Mouse (Mus musculus): ENCODE measurements around the gene Ampd3. TPM values are rescaled to one million over a fixed set of nuclear protein-coding genes. Genes with fewer than 3 reads are reported as not detected.

The Ampd3 gene
- polyA plus RNA-seq, 1 experiment from 2014 or later = 2.8 TPM

DNA sequence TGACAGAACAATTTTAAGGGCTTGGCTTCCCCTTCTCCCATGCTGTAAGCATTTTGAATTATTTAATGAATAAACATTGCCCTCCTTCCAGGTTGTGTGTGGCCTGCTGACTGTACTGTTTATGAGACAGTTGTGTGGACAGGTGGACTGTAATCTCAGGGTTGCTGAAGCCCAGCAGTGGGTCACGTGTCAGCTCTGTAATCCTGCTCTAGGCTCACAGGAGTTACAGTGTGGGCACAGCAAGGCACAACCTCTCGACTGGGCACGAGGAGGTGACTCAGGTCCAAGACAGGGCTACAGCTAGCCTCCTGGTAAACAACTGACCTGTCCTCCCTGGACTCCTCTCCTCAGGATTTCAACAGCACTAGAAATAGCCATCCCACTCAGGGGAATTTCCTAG lies 4.3 kb downstream of the Ampd3 start:
- no peak for ATAC-seq (ENCODE audit: low FRiP score, low read depth)
- no peak overlapping the region for H3K27ac ChIP-seq
- H3K9ac ChIP-seq = no peak overlapping the region
- WGBS = 71% methylated on average over 3 of the region's 3 CpGs
- H3K4me3 ChIP-seq = no peak overlapping the region
- no peaks in the 10 kb centered on the region for H3K9me3 ChIP-seq
- H3K4me1 ChIP-seq = peaks cover 29% of the 10 kb centered on the region
- H3K36me3 ChIP-seq = no peaks in the 10 kb centered on the region
- H3K4me2 ChIP-seq (replicated peaks) = no peak overlapping the region
- H3K27me3 ChIP-seq = peaks cover 26% of the 10 kb centered on the region

GRCm38 (mm10) chr7:110773204-110774002 lies 5.4 kb downstream of the Ampd3 start:
- Histone ChIP-seq H3K36me3 (no peaks in the 10 kb centered on the region), H3K9me3 (no peaks in the 10 kb centered on the region), H3K27ac (peak overlapping the region; percentile 49; the same call in 1 of the 2 replicates), H3K9ac (0 out of 2 replicates have a peak overlapping the region, but pooled peaks have one; percentile 19), H3K4me3 (peak overlapping the region; percentile 15; the same call in 1 of the 2 replicates), H3K27me3 (peaks cover 17% of the 10 kb centered on the region), H3K4me2 (replicated peaks) (peak overlapping the region; percentile 45), H3K4me1 (peaks cover 20% of the 10 kb centered on the region)
- WGBS = 33% methylated on average over 14 of the region's 14 CpGs
- ATAC-seq (ENCODE audit: low FRiP score, low read depth) = peak; percentile 52; the same call in 1 of the 2 replicates

DNA sequence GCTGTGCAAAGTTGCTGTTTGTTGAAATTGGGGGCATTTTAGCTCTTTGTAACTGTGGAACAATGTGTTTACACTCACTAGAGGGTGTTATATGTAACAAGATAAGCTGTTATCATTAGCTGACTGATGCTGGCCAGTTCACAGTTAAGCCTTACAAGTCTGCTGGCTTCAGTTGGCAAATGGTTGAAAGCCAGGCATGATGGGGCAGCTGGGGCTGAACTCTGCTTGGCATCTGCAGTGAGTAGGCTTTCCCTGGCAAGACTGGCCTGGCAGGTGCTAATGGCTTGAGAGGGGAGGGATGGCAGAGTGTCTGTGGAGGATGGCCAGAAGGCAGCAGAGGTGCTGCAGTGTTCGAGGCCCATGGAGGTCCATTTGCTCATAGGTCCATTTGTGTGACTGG lies 6.1 kb downstream of the Ampd3 start:
- H3K27ac ChIP-seq = peak overlapping the region; percentile 49; the same call in 1 of the 2 replicates
- H3K4me2 ChIP-seq (replicated peaks) = peak overlapping the region; percentile 45
- H3K9me3 ChIP-seq = no peaks in the 10 kb centered on the region
- peak overlapping the region; percentile 15; the same call in 1 of the 2 replicates for H3K4me3 ChIP-seq
- H3K36me3 ChIP-seq = no peaks in the 10 kb centered on the region
- 0 out of 2 replicates have a peak overlapping the region, but pooled peaks have one; percentile 19 for H3K9ac ChIP-seq
- ATAC-seq (ENCODE audit: low FRiP score, low read depth) = no peak
- peaks cover 11% of the 10 kb centered on the region for H3K27me3 ChIP-seq
- WGBS = 71% methylated on average over 1 of the region's 1 CpGs
- peaks cover 15% of the 10 kb centered on the region for H3K4me1 ChIP-seq

DNA sequence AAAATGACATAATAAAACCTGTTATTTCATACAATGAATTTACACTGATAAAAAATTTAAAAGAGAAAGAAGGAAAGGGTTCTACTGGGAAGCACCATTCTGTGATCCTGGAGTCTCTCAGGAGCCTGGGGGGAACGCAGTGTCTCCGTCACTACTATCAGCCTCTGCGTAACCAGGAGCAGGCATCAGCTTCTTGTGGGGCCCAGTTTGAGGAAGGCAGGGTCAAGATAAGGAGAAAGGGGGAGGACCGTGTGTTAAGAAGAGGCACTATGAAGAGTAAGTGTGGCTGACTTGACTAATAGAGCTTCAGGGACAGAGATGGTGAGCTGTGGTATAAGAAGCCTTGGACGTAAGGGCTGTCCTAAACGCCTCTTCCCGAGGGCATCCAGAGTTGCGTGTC lies 6.7 kb downstream of the Ampd3 start:
- peaks cover 14% of the 10 kb centered on the region for H3K4me1 ChIP-seq
- peaks cover 5% of the 10 kb centered on the region for H3K27me3 ChIP-seq
- no peaks in the 10 kb centered on the region for H3K36me3 ChIP-seq
- ATAC-seq (ENCODE audit: low FRiP score, low read depth) = no peak
- no peak overlapping the region for H3K4me2 ChIP-seq (replicated peaks)
- 81% methylated on average over 8 of the region's 8 CpGs for WGBS
- H3K27ac ChIP-seq = no peak overlapping the region
- no peak overlapping the region for H3K9ac ChIP-seq
- no peaks in the 10 kb centered on the region for H3K9me3 ChIP-seq
- no peak overlapping the region for H3K4me3 ChIP-seq

DNA sequence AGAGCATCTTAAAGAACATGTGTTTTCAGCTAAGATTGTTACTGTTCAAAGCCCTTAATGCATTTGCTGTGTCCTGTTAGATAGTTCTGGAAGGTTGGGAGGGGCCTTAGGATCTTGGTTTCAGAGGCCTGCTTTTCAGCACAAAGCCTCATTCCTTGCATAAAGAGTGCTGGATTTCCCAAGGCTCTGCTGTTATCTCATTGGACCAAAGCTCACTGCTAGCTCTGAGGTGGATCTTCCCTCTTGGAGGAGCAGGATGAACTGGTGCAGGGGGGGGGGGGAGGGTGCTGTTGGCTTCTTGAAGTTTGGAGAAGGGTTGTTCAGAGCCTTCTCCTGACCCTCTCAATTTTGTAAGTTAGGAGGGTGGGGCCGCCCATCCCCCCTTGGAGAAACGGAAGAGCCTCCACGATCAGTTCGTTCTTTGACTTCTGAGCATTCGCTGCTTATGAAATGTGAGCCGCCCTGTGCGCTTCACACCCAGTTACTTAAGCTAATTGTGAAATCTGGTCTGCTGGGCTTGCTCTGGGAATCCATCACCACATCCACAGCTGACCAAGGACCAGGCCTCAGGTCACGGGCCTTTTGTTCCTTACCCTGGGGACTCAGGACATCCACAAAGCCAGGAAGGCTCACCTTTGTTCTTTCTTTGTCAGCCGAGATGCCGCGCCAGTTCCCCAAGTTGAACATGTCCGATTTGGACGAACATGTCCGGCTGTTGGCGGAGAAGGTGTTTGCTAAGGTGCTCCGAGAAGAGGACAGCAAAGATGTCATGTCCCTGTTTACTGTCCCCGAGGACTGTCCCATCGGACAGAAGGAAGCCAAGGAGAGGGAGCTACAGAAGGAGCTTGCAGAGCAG lies 9.4 kb downstream of the Ampd3 start:
- 81% methylated on average over 18 of the region's 18 CpGs for WGBS
- Histone ChIP-seq H3K9ac (no peak overlapping the region), H3K4me2 (replicated peaks) (no peak overlapping the region), H3K27me3 (no peaks in the 10 kb centered on the region), H3K27ac (no peak overlapping the region), H3K9me3 (no peaks in the 10 kb centered on the region), H3K4me1 (peaks cover 31% of the 10 kb centered on the region), H3K36me3 (no peaks in the 10 kb centered on the region), H3K4me3 (no peak overlapping the region)
- no peak for ATAC-seq (ENCODE audit: low FRiP score, low read depth)

- H3K9me3 ChIP-seq = no peaks in the 10 kb centered on the region
- H3K4me1 ChIP-seq = peaks cover 23% of the 10 kb centered on the region
- H3K9ac ChIP-seq = no peak overlapping the region
- WGBS = 92% methylated on average over 7 of the region's 7 CpGs
- no peaks in the 10 kb centered on the region for H3K27me3 ChIP-seq
- no peaks in the 10 kb centered on the region for H3K36me3 ChIP-seq
- no peak for ATAC-seq (ENCODE audit: low FRiP score, low read depth)
- no peak overlapping the region for H3K4me3 ChIP-seq
- no peak overlapping the region for H3K4me2 ChIP-seq (replicated peaks)
- no peak overlapping the region for H3K27ac ChIP-seq
Observed at GRCm38 (mm10) chr7:110778933-110779332, 10.9 kb downstream of the Ampd3 start.

- ATAC-seq (ENCODE audit: low FRiP score, low read depth) = no peak
- Histone ChIP-seq H3K4me1 (peaks cover 19% of the 10 kb centered on the region), H3K27ac (no peak overlapping the region), H3K36me3 (no peaks in the 10 kb centered on the region), H3K9ac (no peak overlapping the region), H3K27me3 (no peaks in the 10 kb centered on the region), H3K9me3 (no peaks in the 10 kb centered on the region), H3K4me3 (no peak overlapping the region), H3K4me2 (replicated peaks) (no peak overlapping the region)
- WGBS = 85% methylated on average over 8 of the region's 8 CpGs
Observed at GRCm38 (mm10) chr7:110779605-110780111, 11.7 kb downstream of the Ampd3 start.

DNA sequence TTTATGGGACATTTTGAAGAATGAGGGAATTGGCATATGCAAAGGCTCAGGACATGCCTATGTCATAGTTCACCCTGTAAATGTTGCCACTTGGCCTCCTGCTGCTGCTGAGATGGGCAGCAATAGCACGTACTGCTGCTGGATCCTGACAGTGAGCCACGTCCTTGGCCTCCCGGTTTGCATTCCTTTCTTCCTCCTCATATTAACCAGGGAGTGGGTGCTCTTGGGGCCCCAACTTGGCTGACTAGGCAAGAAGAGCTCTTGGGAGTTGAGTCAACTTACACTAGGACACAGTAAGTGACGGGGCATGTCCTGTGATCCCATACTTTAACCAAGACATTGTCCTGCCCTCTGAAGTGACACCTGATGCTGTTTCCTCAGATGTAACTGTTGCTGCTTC lies 12.5 kb downstream of the Ampd3 start:
- 85% methylated on average over 4 of the region's 4 CpGs for WGBS

GRCm38 (mm10) chr7:110781231-110781711 lies 13.3 kb downstream of the Ampd3 start:
- H3K4me2 ChIP-seq (replicated peaks) = no peak overlapping the region
- no peak overlapping the region for H3K9ac ChIP-seq
- no peaks in the 10 kb centered on the region for H3K9me3 ChIP-seq
- no peaks in the 10 kb centered on the region for H3K36me3 ChIP-seq
- H3K27ac ChIP-seq = peak overlapping the region; percentile 28; the same call in 1 of the 2 replicates
- H3K27me3 ChIP-seq = no peaks in the 10 kb centered on the region
- peak; percentile 26; the same call in 1 of the 2 replicates for ATAC-seq (ENCODE audit: low FRiP score, low read depth)
- 44% methylated on average over 2 of the region's 2 CpGs for WGBS
- H3K4me3 ChIP-seq = no peak overlapping the region
- H3K4me1 ChIP-seq = peaks cover 19% of the 10 kb centered on the region

More for the DNA sequence above, 12.5 kb downstream of the Ampd3 start:
- no peak overlapping the region for H3K4me3 ChIP-seq
- no peak for ATAC-seq (ENCODE audit: low FRiP score, low read depth)
- no peaks in the 10 kb centered on the region for H3K9me3 ChIP-seq
- H3K4me1 ChIP-seq = peaks cover 19% of the 10 kb centered on the region
- H3K36me3 ChIP-seq = no peaks in the 10 kb centered on the region
- no peak overlapping the region for H3K27ac ChIP-seq
- no peak overlapping the region for H3K9ac ChIP-seq
- H3K27me3 ChIP-seq = no peaks in the 10 kb centered on the region
- H3K4me2 ChIP-seq (replicated peaks) = no peak overlapping the region

DNA sequence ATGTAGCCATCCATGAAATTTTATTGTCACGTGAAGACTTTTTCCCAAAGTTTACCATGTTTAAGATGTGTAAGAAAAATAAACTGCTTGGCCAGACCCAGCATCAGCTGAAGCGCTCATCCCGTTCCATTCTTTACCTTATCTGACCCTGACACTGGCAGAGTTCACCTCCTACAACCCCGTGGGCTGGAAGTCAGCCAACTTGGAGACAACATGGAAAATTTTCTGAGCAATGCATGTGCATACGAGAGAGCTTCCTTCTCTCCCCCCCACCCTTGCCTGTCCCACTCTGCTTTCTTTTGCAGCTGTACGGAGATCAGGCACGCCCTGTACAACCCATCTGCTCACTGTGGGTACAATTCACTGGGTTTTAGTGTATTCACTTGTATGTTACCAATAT lies 14.1 kb downstream of the Ampd3 start:
- Histone ChIP-seq H3K9ac (no peak overlapping the region), H3K4me3 (no peak overlapping the region), H3K9me3 (no peaks in the 10 kb centered on the region), H3K36me3 (no peaks in the 10 kb centered on the region), H3K4me1 (peaks cover 19% of the 10 kb centered on the region), H3K4me2 (replicated peaks) (no peak overlapping the region), H3K27me3 (no peaks in the 10 kb centered on the region), H3K27ac (no peak overlapping the region)
- no peak for ATAC-seq (ENCODE audit: low FRiP score, low read depth)
- WGBS = 68% methylated on average over 7 of the region's 7 CpGs

- H3K27ac ChIP-seq = no peak overlapping the region
- peaks cover 19% of the 10 kb centered on the region for H3K4me1 ChIP-seq
- no peaks in the 10 kb centered on the region for H3K27me3 ChIP-seq
- no peak overlapping the region for H3K4me3 ChIP-seq
- H3K36me3 ChIP-seq = no peaks in the 10 kb centered on the region
- no peak overlapping the region for H3K4me2 ChIP-seq (replicated peaks)
- 49% methylated on average over 10 of the region's 10 CpGs for WGBS
- no peaks in the 10 kb centered on the region for H3K9me3 ChIP-seq
- ATAC-seq (ENCODE audit: low FRiP score, low read depth) = no peak
- H3K9ac ChIP-seq = no peak overlapping the region
Observed at GRCm38 (mm10) chr7:110782845-110783478, 15.0 kb downstream of the Ampd3 start.
